Comparison of ENCODE assay signal across 25 mouse cellular contexts in the genomic region with DNA sequence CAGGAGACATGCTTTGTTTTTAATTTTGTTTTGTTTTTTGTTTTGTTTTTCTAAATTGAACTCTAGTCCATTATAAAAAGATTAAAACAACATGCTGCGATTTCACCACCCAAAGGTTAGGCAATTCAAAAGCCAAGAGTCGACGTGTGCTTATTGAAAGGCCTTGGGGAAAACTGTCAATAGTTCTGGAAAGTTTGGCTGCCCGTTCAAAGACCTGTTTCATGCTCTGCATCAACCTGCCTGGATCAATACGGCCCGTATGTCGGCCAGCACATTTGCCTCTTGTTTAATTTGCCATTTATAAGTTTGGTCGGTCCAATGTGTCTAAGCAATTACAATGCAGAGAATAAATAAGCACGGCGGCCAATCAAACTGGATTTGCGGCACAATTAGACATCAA.
"Had no signal": no experiment of that assay in that cellular context is flagged by ENCODE, and none has a peak within 500 bp of the region (broad histone marks: within the 10 kb centered on the region; RNA-seq: fewer than 3 reads in every experiment).

No protein-coding gene starts in this region.

- H3K4me1 ChIP-seq: heart, embryonic 15.5 days; limb, embryonic 13.5 days; liver, embryonic 13.5 days had no signal

- H3K36me3 ChIP-seq: heart, embryonic 13.5 days; heart, embryonic 15.5 days; hindbrain, embryonic 13.5 days; hindbrain, embryonic 15.5 days; kidney, embryonic 15.5 days; limb, embryonic 13.5 days; limb, embryonic 15.5 days; liver, embryonic 13.5 days had no signal

- H3K9me3 ChIP-seq: heart, embryonic 13.5 days; heart, embryonic 15.5 days; hindbrain, embryonic 13.5 days; hindbrain, embryonic 15.5 days; kidney, embryonic 15.5 days; limb, embryonic 13.5 days; limb, embryonic 15.5 days; liver, embryonic 13.5 days had no signal

- H3K27ac ChIP-seq: heart, adult 2 months; heart, embryonic 13.5 days; heart, embryonic 15.5 days; hindbrain, embryonic 13.5 days; hindbrain, embryonic 15.5 days; hindbrain, postnatal 0 days; kidney, embryonic 15.5 days; kidney, postnatal 0 days; limb, embryonic 13.5 days; limb, embryonic 15.5 days; liver, embryonic 13.5 days had no signal

- H3K4me2 ChIP-seq: heart, embryonic 11.5 days; heart, embryonic 13.5 days; heart, embryonic 15.5 days; hindbrain, embryonic 13.5 days; hindbrain, embryonic 15.5 days; kidney, embryonic 15.5 days; limb, embryonic 13.5 days; limb, embryonic 15.5 days; liver, embryonic 13.5 days had no signal

- DNase-seq: gastrocnemius, postnatal 14 days; gastrocnemius, postnatal 36 days; heart, adult 2 months; heart, postnatal 14 days; heart, postnatal 36 days; kidney, adult 11 months; kidney, adult 2 months; kidney, adult 9 months; kidney, postnatal 14 days; kidney, postnatal 36 days; layer of hippocampus, adult 9-11 months; layer of hippocampus, postnatal 36 days; left cerebral cortex, postnatal 4 days; liver, embryonic 13.5 days had no signal

- H3K9ac ChIP-seq: heart, embryonic 13.5 days; heart, embryonic 15.5 days; hindbrain, embryonic 13.5 days; hindbrain, embryonic 15.5 days; kidney, embryonic 15.5 days; limb, embryonic 13.5 days; limb, embryonic 15.5 days; liver, embryonic 13.5 days had no signal

- H3K27me3 ChIP-seq: heart, embryonic 15.5 days; hindbrain, embryonic 13.5 days; hindbrain, embryonic 15.5 days; kidney, embryonic 15.5 days; limb, embryonic 13.5 days; limb, embryonic 15.5 days; liver, embryonic 13.5 days had no signal

- H3K4me3 ChIP-seq: heart, adult 2 months; heart, embryonic 13.5 days; heart, embryonic 15.5 days; hindbrain, embryonic 13.5 days; hindbrain, embryonic 15.5 days; kidney, embryonic 15.5 days; limb, embryonic 13.5 days; limb, embryonic 15.5 days; liver, embryonic 13.5 days had no signal

- ATAC-seq: hindbrain, postnatal 0 days; intestine, embryonic 16.5 days had no signal
